Mouse (Mus musculus): ENCODE measurements around the gene Trim31. TPM values are rescaled to one million over a fixed set of nuclear protein-coding genes. Genes with fewer than 3 reads are reported as not detected.
A peak's percentile ranks its signal among the peaks of the same experiment; 100 is the strongest.
"Not testable (repeated sequence)": the region's sequence is repeated elsewhere in the genome, so short reads cannot be mapped to it uniquely, and the experiment has no call there.

The Trim31 gene
- polyA plus RNA-seq, 1 experiment from 2014 or later, result not detected

DNA sequence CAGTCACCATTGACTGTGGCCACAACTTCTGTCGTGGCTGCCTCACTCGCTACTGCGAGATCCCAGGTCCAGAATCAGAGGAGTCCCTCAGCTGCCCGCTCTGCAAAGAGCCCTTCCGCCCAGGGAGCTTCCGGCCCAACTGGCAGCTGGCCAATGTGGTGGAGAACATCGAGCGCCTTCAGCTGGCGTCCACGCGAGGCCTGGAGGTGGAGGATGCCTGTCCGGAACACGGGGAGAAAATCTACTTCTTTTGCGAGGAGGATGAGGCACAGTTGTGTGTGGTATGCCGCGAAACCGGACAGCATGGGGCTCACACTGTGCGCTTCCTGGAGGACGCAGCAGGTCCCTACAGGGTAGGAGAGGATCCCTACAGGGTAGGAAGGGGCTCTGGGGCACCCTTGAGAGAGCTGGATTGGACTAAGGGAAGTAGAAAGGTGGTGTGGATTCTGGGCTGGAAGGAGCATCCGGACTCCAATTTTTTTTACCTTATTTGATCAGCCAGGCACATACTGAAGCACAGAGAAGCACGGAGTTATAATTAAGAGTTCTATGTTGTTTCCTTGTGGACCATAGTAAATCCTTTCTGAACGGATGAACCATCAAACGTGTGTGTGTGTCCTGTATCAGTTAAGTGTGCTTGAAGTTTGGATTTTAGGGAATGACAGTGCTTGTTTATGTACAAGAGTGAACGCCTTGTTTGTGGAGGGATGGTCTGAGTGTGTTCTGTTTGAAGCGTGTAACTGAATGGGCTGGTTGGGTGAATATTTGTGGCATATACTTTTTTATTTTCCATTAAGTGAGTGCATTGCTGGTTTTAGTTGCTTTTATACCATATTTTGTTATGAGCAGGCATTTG is 27.7 kb upstream of the Trim31 start:
- Histone ChIP-seq H3K9ac (no peak overlapping the region), H3K4me3 (no peak overlapping the region), H3K27me3 (peaks cover 20% of the 10 kb centered on the region), H3K9me3 (no peaks in the 10 kb centered on the region), H3K4me1 (replicated peaks) (0 out of 2 replicates have a peak, but pooled peaks cover 7% of the 10 kb centered on the region), H3K27ac (replicated peaks) (no peak overlapping the region), H3K4me2 (no peak overlapping the region), H3K36me3 (no peaks in the 10 kb centered on the region)
- ATAC-seq (ENCODE audit: low read depth), result no peak
- WGBS, result 80% methylated on average over 25 of the region's 25 CpGs

- H3K27me3 ChIP-seq, result no peaks in the 10 kb centered on the region
- H3K9ac ChIP-seq, result no peak overlapping the region
- H3K4me2 ChIP-seq, result no peak overlapping the region
- H3K4me3 ChIP-seq, result no peak overlapping the region
- no peak overlapping the region for H3K27ac ChIP-seq (replicated peaks)
- no peaks in the 10 kb centered on the region for H3K36me3 ChIP-seq
- 66% methylated on average over 4 of the region's 4 CpGs for WGBS
- ATAC-seq (ENCODE audit: low read depth), result no peak
- H3K9me3 ChIP-seq, result no peaks in the 10 kb centered on the region
- H3K4me1 ChIP-seq (replicated peaks), result no peaks in the 10 kb centered on the region
These were observed 23.3 kb upstream of the Trim31 start for GRCm38 (mm10) chr17:36874636-36875035.

- H3K9me3 ChIP-seq, result no peaks in the 10 kb centered on the region
These were observed 14.6 kb upstream of the Trim31 start for GRCm38 (mm10) chr17:36883350-36883749.

DNA sequence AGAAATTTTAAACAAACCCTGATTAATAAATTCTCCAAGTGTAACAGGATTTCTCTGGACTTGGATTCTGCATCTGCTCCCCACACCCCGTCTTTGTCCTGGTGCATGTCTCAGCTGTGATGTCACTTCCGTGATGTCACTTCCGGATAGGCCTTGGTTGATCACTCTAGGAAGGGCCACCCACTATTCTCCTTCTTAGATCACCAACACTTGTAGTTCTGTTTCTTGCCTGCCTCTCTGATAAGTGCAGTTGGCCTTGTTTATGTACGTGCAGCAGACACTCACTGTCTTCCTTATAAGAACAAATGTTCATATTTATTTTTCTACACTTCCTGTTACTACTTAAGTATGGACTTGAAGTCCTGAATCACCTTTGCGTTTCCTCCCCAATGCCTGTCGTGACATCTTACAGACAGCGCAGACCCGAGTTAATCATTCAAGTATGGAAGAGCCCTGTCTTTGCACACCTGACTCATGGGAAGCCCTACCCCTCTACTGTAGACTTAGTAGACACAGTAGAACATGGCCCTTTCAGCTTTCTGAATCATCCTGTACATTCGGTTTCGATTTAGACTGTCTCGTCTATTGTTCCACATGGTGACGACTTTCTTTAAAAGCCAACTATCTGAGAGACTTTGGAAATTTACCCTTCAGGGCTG is 12.7 kb upstream of the Trim31 start:
- no peaks in the 10 kb centered on the region for H3K36me3 ChIP-seq
- H3K4me3 ChIP-seq, result no peak overlapping the region
- WGBS, result 93% methylated on average over 12 of the region's 12 CpGs
- no peak for ATAC-seq (ENCODE audit: low read depth)
- H3K4me1 ChIP-seq (replicated peaks), result no peaks in the 10 kb centered on the region
- no peak overlapping the region for H3K9ac ChIP-seq
- H3K27me3 ChIP-seq, result no peaks in the 10 kb centered on the region; the same call in 1 of the 2 replicates
- H3K9me3 ChIP-seq, result no peaks in the 10 kb centered on the region
- H3K27ac ChIP-seq (replicated peaks), result no peak overlapping the region
- H3K4me2 ChIP-seq, result no peak overlapping the region

More at GRCm38 (mm10) chr17:36883350-36883749, 14.6 kb upstream of the Trim31 start:
- H3K27me3 ChIP-seq, result no peaks in the 10 kb centered on the region
- H3K27ac ChIP-seq (replicated peaks), result no peak overlapping the region
- 88% methylated on average over 2 of the region's 2 CpGs for WGBS
- ATAC-seq (ENCODE audit: low read depth), result no peak
- no peak overlapping the region for H3K4me3 ChIP-seq
- H3K36me3 ChIP-seq, result no peaks in the 10 kb centered on the region
- no peaks in the 10 kb centered on the region for H3K4me1 ChIP-seq (replicated peaks)
- H3K9ac ChIP-seq, result no peak overlapping the region
- H3K4me2 ChIP-seq, result no peak overlapping the region

- WGBS, result 87% methylated on average over 5 of the region's 5 CpGs
- H3K9me3 ChIP-seq, result no peaks in the 10 kb centered on the region
- H3K4me1 ChIP-seq (replicated peaks), result no peaks in the 10 kb centered on the region
- H3K4me3 ChIP-seq, result no peak within 1 kb of the TSS
- no peak within 1 kb of the TSS for H3K9ac ChIP-seq
- no peaks in the 10 kb centered on the region for H3K36me3 ChIP-seq
- H3K27me3 ChIP-seq, result no peaks in the 10 kb centered on the region; the same call in none of the 2 replicates
- no peak within 1 kb of the TSS for H3K4me2 ChIP-seq
- no peak within 1 kb of the TSS for H3K27ac ChIP-seq (replicated peaks)
- ATAC-seq (ENCODE audit: low read depth), result no peak
These were observed 7.6 kb upstream of the Trim31 start, which contains the start of gene Trim40 for GRCm38 (mm10) chr17:36890073-36890903. Gene Trim40 (minus strand): TSS chr17:36890123.

DNA sequence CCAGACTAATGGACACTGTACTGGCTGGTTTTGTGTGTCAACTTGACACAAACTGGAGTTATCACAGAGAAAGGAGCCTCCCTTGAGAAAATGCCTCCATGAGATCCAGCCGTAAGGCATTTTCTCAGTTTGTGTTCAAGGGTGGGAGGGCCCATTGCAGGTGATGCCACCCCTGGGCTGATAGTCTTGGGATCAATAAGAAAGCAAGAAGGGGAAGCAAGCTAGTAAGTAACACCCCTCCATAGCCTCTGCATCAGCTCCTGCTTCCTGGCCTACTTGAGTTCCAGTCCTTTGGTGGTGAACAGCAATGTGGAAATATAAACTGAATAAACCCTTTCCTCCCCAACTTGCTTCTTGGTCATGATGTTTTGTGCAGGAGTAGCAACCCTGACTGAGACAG is 6.4 kb upstream of the Trim31 start:
- H3K27me3 ChIP-seq; ATAC-seq (ENCODE audit: low read depth); H3K4me1 ChIP-seq (replicated peaks); H3K4me3 ChIP-seq; H3K9me3 ChIP-seq; H3K27ac ChIP-seq (replicated peaks); H3K9ac ChIP-seq; H3K36me3 ChIP-seq; H3K4me2 ChIP-seq: not testable (repeated sequence)
- 94% methylated on average over 1 of the region's 1 CpGs for WGBS

DNA sequence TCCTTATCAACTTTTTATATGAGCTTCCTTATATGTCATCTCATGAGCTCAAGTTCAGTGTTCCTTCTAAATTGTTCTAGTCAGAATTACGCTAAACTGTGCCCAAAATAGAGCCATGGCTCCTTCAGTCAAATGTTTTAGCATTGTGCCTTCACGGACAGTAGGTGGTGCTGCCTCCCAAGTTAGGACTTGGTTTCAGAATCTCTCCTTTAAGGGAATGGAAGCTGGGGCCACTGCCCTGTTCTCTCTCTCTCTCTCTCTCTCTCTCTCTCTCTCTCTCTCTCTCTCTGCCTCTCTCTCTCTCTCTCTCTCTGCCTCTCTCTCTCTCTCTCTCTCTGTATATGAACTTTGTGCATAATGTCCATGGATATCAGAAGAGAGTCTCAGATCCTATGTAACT is 5.6 kb upstream of the Trim31 start:
- Histone ChIP-seq H3K27ac (replicated peaks) (no peak overlapping the region), H3K4me1 (replicated peaks) (no peaks in the 10 kb centered on the region), H3K27me3 (no peaks in the 10 kb centered on the region; the same call in none of the 2 replicates), H3K9ac (no peak overlapping the region), H3K4me3 (no peak overlapping the region), H3K36me3 (no peaks in the 10 kb centered on the region), H3K4me2 (no peak overlapping the region), H3K9me3 (no peaks in the 10 kb centered on the region)
- peak; percentile 47; the same call in 1 of the 2 replicates for ATAC-seq (ENCODE audit: low read depth)
- WGBS, result 16% methylated on average over 2 of the region's 2 CpGs

GRCm38 (mm10) chr17:36893387-36893786 is 4.5 kb upstream of the Trim31 start:
- no peaks in the 10 kb centered on the region for H3K36me3 ChIP-seq
- no peak for ATAC-seq (ENCODE audit: low read depth)
- WGBS, result 83% methylated on average over 5 of the region's 5 CpGs
- H3K4me1 ChIP-seq (replicated peaks), result no peaks in the 10 kb centered on the region
- H3K4me3 ChIP-seq, result no peak overlapping the region
- no peak overlapping the region for H3K9ac ChIP-seq
- no peak overlapping the region for H3K4me2 ChIP-seq
- no peaks in the 10 kb centered on the region; the same call in none of the 2 replicates for H3K27me3 ChIP-seq
- H3K9me3 ChIP-seq, result no peaks in the 10 kb centered on the region
- no peak overlapping the region for H3K27ac ChIP-seq (replicated peaks)

DNA sequence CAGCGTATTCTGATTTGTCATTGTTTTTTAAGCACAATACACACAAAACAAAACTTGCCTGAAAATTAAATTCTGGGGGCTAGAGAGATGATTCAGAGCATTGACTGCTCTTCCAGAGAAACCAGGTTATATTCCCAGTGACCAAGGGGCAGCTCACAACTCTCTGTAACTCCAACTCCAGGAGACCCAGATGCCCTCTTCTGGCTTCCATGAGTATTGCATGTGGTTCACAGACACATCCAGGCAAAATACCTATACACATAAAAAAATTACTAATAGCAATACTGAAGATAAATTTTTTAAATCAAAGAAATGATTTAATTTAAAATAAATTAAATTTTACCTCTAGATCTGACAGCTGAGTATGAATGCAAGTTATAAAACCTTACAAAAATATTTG is 1.3 kb upstream of the Trim31 start:
- WGBS, result 77% methylated on average over 1 of the region's 1 CpGs
- Histone ChIP-seq H3K27me3 (no peaks in the 10 kb centered on the region; the same call in 1 of the 2 replicates), H3K4me2 (no peak overlapping the region), H3K27ac (replicated peaks) (no peak overlapping the region), H3K9ac (no peak overlapping the region), H3K4me1 (replicated peaks) (no peaks in the 10 kb centered on the region), H3K36me3 (no peaks in the 10 kb centered on the region), H3K4me3 (no peak overlapping the region), H3K9me3 (no peaks in the 10 kb centered on the region)
- no peak for ATAC-seq (ENCODE audit: low read depth)

GRCm38 (mm10) chr17:36897065-36897464 is 853 bp upstream of the Trim31 start:
- H3K27ac ChIP-seq (replicated peaks), result no peak overlapping the region
- no peaks in the 10 kb centered on the region for H3K9me3 ChIP-seq
- H3K4me3 ChIP-seq, result no peak overlapping the region
- no peak overlapping the region for H3K4me2 ChIP-seq
- no peak overlapping the region for H3K9ac ChIP-seq
- no peaks in the 10 kb centered on the region for H3K36me3 ChIP-seq
- H3K4me1 ChIP-seq (replicated peaks), result no peaks in the 10 kb centered on the region
- no peak for ATAC-seq (ENCODE audit: low read depth)
- H3K27me3 ChIP-seq, result no peaks in the 10 kb centered on the region

GRCm38 (mm10) chr17:36899376-36899775 is 1.5 kb downstream of the Trim31 start:
- Histone ChIP-seq H3K4me2 (no peak overlapping the region), H3K9ac (no peak overlapping the region), H3K27me3 (no peaks in the 10 kb centered on the region), H3K4me3 (no peak overlapping the region), H3K27ac (replicated peaks) (no peak overlapping the region), H3K36me3 (no peaks in the 10 kb centered on the region), H3K9me3 (no peaks in the 10 kb centered on the region), H3K4me1 (replicated peaks) (no peaks in the 10 kb centered on the region)
- ATAC-seq (ENCODE audit: low read depth), result no peak
- WGBS, result 91% methylated on average over 4 of the region's 4 CpGs

- no peaks in the 10 kb centered on the region for H3K4me1 ChIP-seq (replicated peaks)
- 82% methylated on average over 5 of the region's 5 CpGs for WGBS
- no peaks in the 10 kb centered on the region for H3K27me3 ChIP-seq
- no peak overlapping the region for H3K4me3 ChIP-seq
- no peak overlapping the region for H3K27ac ChIP-seq (replicated peaks)
- no peaks in the 10 kb centered on the region for H3K9me3 ChIP-seq
- ATAC-seq (ENCODE audit: low read depth), result no peak
- no peak overlapping the region for H3K9ac ChIP-seq
- H3K4me2 ChIP-seq, result no peak overlapping the region
- H3K36me3 ChIP-seq, result no peaks in the 10 kb centered on the region
These were observed 2.1 kb downstream of the Trim31 start for GRCm38 (mm10) chr17:36900001-36900400.

Measured in neural tube, embryonic 13.5 days (tissue).